Mouse (Mus musculus): ENCODE data around the gene Fig4.

- TF ChIP-seq CTCF (IDR thresholded peaks at IDR 0.05; ENCODE audit: borderline replicate concordance, control insufficient read depth, extremely low read depth, insufficient read depth, low read length, poor library complexity), result no peak
- no peak for TF ChIP-seq POLR2A (IDR thresholded peaks at IDR 0.05; ENCODE audit: control insufficient read depth, extremely low read depth, insufficient read depth, low read length, poor library complexity)
Measured at GRCm38 (mm10) chr10:41233140-41233539, 69.9 kb downstream of the Fig4 start.
